Mouse (Mus musculus) adrenal gland, adult (tissue): ENCODE measurements at regions not wholly inside any gene's neighbourhood (a gene's known extent, or its start where the extent isn't known, plus 50 kb on each side); places are given as distances from the start of the nearest gene placed in this dataset.

Experiments used
- DNase-seq, 2 experiments: peaks; one replicate each; pipeline ENCODE4 v3.0.0; 2022 to 2023; ENCODE audit warnings: low spot score in 1 of 2; ENCODE audit not compliant: inconsistent age in 2 of 2

DNA sequence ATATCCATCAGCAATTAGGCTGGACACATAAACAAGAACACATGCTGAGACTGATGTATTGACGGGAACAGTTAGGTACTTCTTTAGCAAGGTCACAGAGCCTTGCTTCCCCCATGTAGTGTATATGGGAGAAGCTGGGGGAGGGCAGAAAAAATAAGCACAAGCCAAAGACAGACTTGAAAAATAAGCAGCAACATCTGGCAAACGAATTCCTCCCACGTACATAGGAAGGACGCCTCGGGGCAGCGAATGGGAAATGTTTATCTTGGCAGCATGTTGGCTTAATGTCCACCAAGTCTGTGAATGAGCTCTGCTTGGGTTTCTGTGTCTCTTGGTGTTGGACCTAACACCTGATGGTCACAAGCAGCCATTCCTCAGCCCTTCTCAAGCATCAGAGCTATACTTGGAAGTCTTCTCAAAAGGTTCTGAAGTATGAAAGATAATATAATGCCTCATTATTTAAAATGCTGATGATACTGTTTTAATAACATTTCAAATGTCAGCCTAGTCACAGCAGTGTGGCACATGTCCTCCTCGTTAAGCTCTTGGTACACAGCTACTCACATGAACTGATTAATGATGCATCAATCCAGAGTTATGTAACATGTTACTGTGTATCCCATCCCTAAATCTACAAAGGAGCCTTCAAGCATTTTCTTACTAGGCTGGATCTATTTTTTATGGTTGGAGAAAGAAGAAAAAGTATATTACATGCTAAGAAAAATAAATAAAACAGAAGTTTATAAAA, 118.3 kb upstream of the Ednra start:
- DNase-seq, result no peak

DNA sequence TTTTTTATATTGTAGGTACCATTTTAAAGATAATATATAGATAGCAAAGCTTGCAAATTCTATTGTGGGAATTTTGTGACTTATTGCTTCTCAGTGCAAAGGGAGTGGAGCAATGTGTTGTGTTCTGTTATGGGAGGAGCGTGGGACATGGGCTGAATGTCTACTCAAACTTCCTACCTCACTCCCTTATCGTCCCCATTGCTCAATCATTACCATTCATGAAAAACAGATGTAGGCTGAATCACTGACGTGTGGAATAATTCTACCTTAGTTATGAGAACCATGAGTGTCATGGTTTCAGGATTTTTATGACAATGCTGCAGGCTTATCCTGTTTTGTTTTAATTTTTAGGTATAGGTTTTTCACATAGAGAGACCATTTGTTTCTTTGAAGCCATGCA, 119.0 kb upstream of the Ednra start:
- DNase-seq, result no peak

DNA sequence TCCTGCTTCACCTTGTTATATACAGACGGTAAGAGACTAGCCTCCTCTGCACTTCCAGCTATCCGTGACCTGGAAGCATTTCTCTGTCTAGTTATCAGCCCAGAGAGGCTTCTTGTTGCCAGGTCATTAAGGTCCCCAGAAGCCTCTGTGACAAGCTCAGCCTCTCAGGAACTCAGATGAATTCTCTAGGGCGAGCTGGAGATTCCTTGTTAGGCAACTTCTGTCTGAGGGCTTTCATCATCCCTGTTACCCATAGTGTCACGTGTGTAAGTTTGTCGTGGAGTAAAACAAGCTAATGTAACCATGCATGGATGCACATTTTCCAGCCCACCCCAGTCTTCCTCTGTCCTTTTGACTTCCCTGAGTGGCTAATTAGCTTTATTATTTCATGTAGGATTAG, 126.3 kb upstream of the Ednra start:
- DNase-seq, result no peak

DNA sequence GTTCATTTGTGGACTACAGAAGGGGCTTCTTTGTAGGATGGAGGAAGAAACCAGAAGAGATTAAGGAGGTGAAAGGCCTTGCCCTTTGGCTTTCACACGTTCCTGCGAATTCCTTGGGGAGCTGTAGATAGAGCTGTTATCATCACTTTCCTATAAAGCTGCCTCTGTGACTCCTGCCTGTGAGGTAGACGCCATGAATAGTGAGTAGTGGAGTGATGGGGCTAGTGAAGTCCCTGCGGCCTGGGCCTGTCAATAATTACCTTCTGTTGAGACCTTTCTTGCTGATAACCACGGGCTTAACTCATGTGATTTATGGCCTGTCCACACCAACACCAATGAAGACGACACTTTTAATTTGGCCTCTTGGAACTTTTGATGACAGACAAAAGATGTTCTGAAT, 146.0 kb upstream of the Ednra start:
- no peak for DNase-seq

DNA sequence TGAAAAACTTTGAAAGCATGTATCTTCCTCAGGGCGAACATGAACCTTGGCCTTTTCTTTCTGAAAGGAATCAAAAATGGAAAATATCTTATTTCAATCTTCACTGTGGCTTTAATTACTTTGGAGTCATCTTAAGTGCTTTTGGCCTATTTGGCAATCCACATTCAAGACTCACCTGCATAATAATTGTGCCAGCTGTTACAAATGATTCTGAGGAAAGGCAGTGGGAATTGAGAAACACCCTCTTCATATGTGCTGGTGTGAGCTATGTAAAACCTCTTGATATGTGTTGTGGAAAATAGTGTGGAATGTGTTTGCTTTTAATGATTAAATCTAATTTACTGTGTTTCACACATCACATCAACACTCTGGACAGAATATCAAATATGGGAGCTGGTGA, 148.5 kb upstream of the Ednra start:
- no peak for DNase-seq

DNA sequence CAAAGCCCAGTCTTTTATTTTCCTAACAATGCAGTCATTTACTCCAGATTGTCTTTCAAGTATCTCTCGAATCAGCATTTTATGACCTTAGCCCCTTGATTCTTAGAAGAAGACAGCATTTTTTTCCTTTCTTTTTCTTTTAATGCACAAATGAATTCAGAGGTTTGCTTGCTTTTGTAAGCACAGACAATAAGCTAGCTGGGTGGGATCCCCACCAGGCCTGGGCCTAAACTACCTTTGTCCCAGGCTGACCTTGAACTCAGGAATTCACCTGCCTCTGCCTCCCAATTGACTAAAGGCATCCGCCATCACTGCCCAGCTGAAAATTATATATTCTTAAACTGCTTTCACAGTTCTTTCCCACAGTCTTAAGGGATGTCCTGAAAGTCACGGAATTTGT, 195.5 kb upstream of the Ednra start:
- no peak for DNase-seq

DNA sequence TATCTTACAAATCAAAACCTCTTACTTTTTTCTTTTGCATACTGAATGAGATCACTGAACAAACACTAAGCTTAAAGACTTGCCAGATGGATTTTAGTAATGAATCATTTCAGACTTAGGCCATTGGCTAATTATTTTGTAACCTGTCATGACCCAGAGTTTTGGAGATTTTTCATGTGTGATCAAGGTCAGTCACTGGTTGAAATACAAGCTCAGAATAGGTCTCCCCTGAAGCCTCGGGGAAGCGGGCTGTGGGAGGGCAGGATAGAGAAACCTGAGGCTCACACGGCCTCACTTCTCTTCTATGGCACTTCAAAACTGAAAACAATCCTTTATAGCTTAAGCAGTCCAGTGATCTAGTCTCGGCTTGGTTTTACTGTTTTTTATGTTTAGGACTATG, 197.6 kb upstream of the Ednra start:
- DNase-seq, result peak; percentile 7 to 83

DNA sequence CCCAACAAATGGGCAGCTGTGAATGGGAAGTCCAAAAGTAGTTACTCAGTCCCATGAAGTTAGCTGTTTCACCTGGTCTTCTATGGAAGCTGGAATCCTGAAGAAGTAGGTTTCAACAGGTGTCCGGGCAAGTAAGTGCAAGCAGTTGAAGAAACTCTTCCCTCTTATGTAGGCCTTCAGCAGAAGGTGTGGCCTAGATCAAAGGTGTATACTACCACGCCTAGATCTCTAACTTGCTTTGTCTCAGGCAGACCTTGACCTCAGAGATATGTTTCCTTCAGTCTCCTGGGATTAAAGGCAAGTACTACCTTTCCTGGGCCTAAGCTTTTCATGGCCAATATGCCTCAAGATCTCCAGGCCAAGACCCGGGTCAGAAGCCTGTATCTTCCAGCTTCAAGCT, 223.4 kb upstream of the Ednra start:
- no peak for DNase-seq

DNA sequence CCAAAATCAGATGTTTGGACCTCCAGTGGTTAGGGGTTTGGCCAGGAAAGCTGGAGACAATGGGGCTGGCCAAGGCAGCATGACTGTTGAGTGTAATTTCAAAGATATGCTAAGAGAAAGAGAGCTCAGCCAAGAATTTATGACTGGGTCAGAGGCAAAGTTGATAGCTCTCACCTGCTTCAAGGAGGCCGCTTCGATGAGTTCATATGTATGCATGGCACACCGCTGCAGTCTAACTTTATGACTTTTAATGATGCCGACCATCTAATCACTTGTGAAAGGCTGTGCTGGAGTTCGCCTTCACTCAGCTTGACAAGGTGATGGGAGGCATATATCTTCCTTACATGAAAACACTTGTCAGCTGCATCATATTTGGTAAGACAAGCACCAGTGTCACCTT, 225.4 kb upstream of the Ednra start:
- no peak for DNase-seq

DNA sequence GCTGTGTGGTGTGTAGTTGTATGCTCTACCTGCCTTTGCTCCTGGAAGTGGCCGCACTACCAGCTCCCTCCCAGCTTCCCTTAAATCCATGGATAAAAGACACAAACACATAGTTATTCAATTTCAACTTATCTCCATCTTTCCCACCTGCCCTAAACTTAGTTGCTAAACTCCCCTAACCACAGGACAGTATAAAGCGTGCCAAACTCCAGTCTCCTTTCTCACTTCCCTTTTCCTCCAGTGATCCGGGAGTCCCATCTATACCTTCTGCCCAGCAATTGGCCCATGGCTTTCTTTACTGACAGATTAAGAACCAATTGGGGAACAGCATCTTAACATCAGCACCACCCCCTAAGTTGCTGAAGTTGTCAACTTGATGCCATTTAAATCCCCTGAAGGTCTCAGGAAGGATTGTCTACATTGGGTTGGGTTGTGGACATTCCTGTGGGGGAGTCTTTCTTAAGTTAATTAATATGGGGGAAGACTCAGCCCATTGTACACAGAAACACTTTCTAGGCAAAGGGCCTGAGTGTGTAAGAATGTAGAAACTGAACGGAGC, 234.6 kb upstream of the Ednra start:
- no peak for DNase-seq

DNA sequence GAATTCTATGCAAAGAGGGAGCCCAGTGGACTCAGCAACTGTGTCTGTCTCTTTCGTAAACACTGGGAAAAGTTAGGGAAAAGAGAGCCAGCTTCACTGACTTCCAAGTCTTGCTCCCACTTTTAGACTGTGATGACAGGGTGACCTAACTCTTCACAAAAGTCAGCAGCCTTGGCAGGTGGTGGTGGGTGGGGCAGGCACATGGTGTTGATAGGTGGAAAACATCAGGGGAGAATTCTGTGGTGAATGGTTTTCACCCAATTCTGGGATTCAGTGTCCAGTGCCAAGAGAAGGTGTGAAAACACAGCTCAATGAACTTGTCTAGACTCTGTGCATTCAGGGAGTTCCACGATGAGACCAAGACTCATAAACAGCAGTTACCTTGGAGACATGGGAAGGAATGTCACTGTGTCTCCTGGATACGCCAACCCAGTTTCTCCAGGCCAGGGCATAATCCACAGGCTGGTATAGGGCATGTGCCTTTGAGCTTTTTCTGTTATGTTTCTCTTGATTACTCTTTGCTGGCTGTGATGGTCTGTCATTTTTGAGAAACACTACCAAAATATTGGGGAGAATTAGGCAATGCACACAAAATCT, 238.9 kb upstream of the Ednra start:
- no peak for DNase-seq

DNA sequence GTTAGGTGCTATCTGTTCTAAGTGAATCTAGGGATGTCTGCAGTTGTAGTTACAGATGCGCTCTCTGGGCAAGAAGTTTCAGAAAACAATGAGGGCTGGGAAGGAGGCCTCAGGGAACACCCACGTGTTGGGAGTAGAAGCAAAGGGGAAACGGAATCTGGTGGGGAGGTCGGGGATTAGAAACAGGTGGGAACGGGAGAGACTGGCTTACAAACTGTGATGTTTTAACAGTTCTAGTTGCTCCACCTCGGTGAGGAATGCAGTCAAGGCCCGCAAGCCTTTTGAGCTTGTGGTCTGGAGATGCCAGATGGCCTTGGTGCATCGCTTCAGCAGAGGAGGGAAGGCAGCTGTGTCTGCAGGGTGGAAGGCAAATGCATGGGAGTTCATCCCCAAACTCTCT, 242.7 kb upstream of the Ttc29 start:
- DNase-seq, result peak in 1 of 2 experiments; percentile 3

DNA sequence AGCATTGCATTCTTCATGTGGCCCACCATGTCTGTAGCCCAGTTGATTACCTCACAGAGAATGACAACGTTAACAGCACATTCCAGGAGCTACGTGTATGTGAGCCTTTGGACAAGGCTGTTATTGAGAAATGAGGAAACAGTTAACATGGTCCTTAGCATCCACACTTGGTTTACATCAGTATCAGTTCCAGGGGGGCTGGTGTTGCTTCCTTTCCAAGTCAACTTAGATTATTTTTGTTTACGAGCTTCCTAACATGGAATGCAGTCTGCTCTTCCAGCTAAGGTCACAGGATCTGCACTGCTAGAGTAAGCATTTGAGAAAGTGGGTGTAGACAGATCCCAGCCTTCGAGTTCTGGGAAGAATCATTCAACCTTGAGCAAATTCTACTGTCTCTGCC, 239.4 kb upstream of the Ttc29 start:
- no peak for DNase-seq

DNA sequence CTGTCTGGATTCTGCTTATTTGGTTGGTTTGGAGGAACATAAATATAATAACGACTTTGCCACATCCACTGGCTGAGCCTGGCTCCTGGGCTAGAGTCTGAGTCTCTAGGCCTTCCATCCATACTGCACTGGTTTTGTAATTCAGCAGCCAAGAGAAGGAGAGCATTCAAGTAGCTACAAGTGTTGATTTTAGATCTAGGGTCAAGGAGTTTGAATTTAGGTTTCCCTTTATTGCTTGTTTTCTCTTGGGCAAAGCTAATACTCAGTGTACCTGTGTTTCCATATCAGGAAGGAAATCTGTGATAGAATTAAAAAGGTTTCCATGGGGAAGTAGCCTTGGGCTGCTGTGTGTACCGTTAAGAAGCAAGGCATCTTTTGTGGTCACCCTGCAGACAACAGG, 234.0 kb upstream of the Ttc29 start:
- no peak for DNase-seq

DNA sequence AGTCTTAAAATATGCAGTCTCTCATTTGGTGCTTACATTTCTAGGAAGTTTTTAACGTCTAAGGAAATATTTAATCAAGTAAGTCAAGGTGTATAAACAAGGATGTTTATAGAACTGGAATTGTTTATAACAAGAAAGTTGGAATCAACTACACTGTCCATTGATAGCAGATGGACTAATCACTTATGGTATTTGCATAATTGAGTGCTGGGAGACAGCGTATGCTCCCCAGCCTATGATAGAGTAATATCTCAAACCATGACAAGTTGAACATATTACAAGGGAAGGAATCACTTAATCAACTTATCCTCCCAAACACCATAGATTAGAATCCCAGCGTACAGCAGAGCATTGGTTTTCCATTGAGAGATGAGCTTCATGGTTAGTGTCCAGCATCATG, 232.4 kb upstream of the Ttc29 start:
- DNase-seq, result no peak

DNA sequence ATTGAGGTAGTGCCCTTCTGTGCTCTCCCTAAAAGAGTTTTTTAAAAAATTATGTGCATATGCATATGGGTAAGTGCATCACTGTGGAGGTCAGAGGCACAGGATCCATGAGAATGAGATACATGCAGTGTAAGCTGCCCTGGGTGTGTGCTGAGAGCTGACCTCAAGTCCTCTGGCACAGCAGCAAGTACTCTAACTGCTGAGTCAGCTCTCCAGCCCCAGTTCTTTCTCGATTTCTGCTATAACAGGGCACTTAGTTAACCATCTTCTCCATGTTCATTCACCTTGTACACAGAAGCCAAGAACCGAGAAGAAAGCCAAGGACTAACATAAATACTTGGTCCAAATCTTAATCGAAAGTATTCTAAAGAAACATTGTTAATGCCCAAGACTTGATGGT, 231.1 kb upstream of the Ttc29 start:
- no peak for DNase-seq

DNA sequence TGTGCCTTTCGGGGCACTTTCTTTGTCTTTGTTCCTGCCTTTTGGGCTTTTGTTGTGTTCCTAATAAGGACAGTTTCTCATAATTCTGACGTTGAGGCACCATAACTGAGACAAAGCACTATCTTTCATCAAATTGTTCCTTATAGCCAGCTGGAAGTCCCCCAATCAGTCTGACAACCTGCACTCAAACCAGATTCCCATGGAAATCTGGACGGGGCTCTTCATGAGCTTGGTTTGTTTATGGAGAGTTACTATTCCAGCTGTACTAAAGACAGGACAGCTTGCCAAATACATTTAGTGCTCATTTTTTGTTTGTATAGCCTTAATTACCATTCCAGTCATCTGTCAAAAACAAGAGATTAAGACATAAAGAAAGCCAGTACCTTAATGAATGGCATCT, 229.6 kb upstream of the Ttc29 start:
- no peak for DNase-seq

DNA sequence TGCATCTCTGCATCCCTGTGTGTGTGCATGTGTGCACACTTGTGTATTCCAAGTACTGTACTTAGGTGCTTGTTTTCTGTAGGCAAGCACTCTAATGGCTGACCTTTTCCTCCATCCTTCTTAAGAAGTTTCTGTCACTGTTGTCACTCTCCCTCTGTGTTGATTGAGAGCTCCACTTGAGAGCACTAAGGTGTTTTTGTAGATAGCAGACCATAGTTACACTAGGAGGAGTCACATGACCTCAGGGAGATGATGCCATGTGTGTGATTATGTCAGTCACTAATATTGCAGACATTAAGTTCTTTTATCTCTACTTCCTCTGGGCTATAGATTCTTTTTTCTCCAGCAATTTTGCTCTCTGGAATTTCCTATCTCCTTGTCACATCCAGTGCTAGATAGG, 225.9 kb upstream of the Ttc29 start:
- no peak for DNase-seq

DNA sequence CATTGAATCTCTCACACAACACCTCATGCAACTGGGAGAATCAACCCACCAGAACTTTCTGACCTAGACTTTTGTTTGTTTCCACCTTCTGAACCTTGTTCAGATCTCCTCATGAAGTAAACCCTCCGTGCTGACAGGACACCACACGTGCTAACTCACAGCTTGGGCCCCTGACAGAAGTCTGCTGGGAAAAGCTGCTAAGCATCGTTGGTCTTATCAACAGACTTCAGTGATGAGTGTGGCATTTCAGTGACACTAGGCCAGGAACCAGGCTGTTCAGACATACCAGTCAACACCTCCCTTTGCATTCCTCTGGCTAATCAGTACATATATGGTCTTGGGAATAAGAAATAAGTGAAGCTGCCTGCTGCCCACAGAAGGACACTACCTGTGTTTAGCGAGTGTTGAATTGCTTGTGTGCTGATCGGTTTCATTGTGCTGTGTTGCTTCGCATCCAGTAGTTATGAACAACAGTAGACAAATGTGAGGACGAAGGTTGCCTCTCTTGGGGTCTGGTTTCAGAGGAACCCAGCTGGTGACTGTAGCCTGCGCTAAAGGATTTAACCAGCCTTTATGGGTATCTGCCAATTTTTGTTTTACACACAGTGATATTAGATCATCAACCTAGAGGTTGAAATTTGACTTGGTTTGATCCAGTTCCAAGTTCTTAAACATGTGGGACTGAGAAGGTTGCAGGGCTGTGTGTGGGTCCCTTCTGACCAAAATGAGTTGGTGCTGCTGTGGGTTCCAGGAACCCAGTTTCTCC, 224.6 kb upstream of the Ttc29 start:
- DNase-seq, result no peak

DNA sequence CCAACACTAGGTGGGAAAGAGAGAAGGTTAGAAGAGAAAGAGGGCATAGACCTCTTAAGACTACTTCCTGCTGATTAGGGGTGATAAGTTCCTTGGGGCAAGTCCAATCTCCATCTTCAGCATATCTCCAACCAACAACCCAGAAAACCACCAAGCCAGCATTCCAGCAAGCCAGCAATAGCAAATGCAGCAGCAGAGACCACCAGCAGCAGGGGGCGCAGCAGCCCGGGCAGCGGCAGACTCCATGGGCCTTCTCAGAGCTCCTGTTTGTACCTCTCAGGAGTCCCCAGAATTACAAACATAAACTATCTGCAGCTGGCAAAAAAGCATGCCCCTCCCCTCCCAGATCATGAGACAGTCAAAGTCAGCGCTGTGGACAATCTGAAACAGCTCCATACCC, 222.0 kb upstream of the Ttc29 start:
- no peak for DNase-seq

DNA sequence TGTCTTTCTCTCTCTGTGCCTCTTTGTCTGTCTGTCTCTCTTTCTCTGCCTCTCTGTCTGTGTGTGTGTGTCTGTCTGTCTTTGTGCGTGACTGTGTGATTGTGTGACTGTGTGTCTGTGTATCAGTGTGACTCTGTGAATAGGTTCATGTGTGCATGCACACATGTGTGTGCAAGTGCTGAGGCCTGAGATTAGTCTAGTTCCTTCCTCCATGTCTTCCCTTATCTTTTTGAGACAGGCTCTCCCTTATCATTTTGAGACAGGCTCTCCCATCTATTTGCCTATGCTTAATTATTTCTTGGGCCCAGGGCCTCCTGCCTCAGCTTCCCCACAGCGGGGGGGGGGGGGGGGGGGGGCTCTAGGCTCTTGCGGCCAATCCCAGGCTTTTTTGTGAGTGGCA, 212.8 kb upstream of the Ttc29 start:
- DNase-seq, result no peak

DNA sequence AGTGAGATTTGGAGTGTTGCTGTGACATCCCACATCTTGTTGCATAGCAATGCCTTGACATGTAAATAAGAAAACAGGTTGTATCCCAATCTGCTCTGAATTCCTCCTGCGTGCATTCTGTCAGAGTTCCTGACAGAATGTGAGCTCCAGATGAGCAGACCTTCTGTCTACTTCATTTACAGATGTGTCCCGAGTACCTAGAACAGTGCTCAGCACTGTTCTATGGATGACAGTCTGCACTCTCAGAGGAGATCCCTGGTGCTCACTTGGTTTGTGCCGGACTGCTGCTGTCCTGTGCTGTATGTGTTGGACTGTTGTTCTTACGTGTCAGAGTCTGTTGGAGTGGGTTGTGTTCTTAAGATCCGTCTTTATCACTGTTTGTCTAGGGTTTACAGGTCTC, 211.4 kb upstream of the Ttc29 start:
- DNase-seq, result no peak
